In genomic region chr13:99720566-99720965, GRCm38 (mm10) we compare ENCODE assay signal across 27 mouse cellular contexts.
DNase-seq lines count a peak whose midpoint lies in the region; ATAC-seq and TF ChIP-seq lines count a peak whose summit lies in the region.
"Had no signal": no experiment of that assay in that cellular context is flagged by ENCODE, and none has a peak within 500 bp of the region (broad histone marks: within the 10 kb centered on the region; RNA-seq: fewer than 3 reads in every experiment).

No protein-coding gene starts in this region.

- no peak for TF ChIP-seq POLR2A in kidney, adult 2 months (IDR thresholded peaks at IDR 0.05; ENCODE audit: low read depth, low read length)

- H3K27me3 ChIP-seq in kidney, adult 2 months (replicated peaks; ENCODE audit: control insufficient read depth, insufficient read depth, low read length): no peaks in the 10 kb centered on the region
- H3K27me3 ChIP-seq: CH12.LX; embryonic facial prominence, embryonic 13.5 days; forebrain, embryonic 12.5 days; forebrain, embryonic 15.5 days; heart, embryonic 13.5 days; hindbrain, embryonic 15.5 days had no signal

- ATAC-seq in megakaryocyte progenitor cell, adult 5-6 weeks (replicated peaks; ENCODE audit: poor library complexity): no peak
- ATAC-seq: forebrain, embryonic 15.5 days; intestine, postnatal 0 days had no signal

- H3K27ac ChIP-seq in kidney, adult 2 months (ENCODE audit: insufficient read depth, low read depth, low read length): no peak overlapping the region
- H3K27ac ChIP-seq: embryonic facial prominence, embryonic 10.5 days; embryonic facial prominence, embryonic 13.5 days; forebrain, embryonic 12.5 days; forebrain, embryonic 15.5 days; heart, adult 2 months; heart, embryonic 10.5 days; heart, embryonic 13.5 days; hindbrain, embryonic 15.5 days had no signal

- H3K4me1 ChIP-seq in kidney, adult 2 months (ENCODE audit: control insufficient read depth, insufficient read depth, low read length): 0 out of 2 replicates have a peak, but pooled peaks cover 2% of the 10 kb centered on the region

- no peak for TF ChIP-seq CTCF in kidney, adult 2 months (conservative IDR thresholded peaks at IDR 0.05; ENCODE audit: insufficient read depth, insufficient read length, low read depth, low read length)

- H3K4me3 ChIP-seq in kidney, adult 2 months (ENCODE audit: insufficient read depth, low read depth, low read length): no peak overlapping the region
- H3K4me3 ChIP-seq: embryonic facial prominence, embryonic 10.5 days; embryonic facial prominence, embryonic 13.5 days; erythroblast, embryonic 14.5 days; forebrain, embryonic 12.5 days; forebrain, embryonic 15.5 days; heart, adult 2 months; heart, embryonic 10.5 days; heart, embryonic 13.5 days; hindbrain, embryonic 15.5 days had no signal

- 43% methylated on average over 3 of the region's 3 CpGs for WGBS in kidney, adult 2 months

- no peaks in the 10 kb centered on the region for H3K36me3 ChIP-seq in kidney, adult 2 months (ENCODE audit: control insufficient read depth, insufficient read depth, low read length)
- H3K36me3 ChIP-seq: embryonic facial prominence, embryonic 10.5 days; embryonic facial prominence, embryonic 13.5 days; forebrain, embryonic 12.5 days; forebrain, embryonic 15.5 days; G1E; heart, embryonic 10.5 days; heart, embryonic 13.5 days; hindbrain, embryonic 15.5 days had no signal

- peak; percentile 47 for DNase-seq in kidney, adult 2 months
- DNase-seq in kidney, adult 11 months: no peak
- peak; percentile 40 for DNase-seq in MN1 (ENCODE audit: low spot score)
- peak; percentile 72 for DNase-seq in adrenal gland, adult 8-10 months
- DNase-seq in adrenal gland, postnatal 25 days: peak; percentile 43
- no peak for DNase-seq in frontal cortex, postnatal 25 days (ENCODE audit: low spot score in 2 of 2)
- DNase-seq: B cell, adult 2 months; cerebellum, adult 18-20 months; cerebellum, adult 9-10 months; cerebellum, postnatal 14 days; gastrocnemius, postnatal 10 days; gastrocnemius, postnatal 36 days; heart, adult 2 months; heart, postnatal 14 days; heart, postnatal 4 days had no signal

Comparison
In these comparisons a context has a peak if more than half of its experiments do, and no peak if none do; other contexts are left out.
1. DNase-seq: peak in kidney, adult 2 months (single experiment), MN1 (single experiment), adrenal gland, adult 8-10 months (single experiment) and adrenal gland, postnatal 25 days (single experiment); none in kidney, adult 11 months (single experiment) and frontal cortex, postnatal 25 days (0 of 2).